Mouse (Mus musculus) skeletal muscle tissue, adult 2 months (tissue): ENCODE measurements around the gene Arhgdia.

ENCODE experiments used
- DNase-seq: peaks from one replicate; pipeline ENCODE4 v3.0.0-alpha.2; 2012; ENCODE audit warnings: low read depth, low spot score

The Arhgdia gene

GRCm38 (mm10) chr11:120581490-120582267 is at the start of gene Arhgdia:
Arhgdia (minus strand) TSS chr11:120581624.
- DNase-seq: peak; percentile 86

GRCm38 (mm10) chr11:120630401-120630871 is 49.0 kb upstream of the Arhgdia start:
- DNase-seq: no peak

DNA sequence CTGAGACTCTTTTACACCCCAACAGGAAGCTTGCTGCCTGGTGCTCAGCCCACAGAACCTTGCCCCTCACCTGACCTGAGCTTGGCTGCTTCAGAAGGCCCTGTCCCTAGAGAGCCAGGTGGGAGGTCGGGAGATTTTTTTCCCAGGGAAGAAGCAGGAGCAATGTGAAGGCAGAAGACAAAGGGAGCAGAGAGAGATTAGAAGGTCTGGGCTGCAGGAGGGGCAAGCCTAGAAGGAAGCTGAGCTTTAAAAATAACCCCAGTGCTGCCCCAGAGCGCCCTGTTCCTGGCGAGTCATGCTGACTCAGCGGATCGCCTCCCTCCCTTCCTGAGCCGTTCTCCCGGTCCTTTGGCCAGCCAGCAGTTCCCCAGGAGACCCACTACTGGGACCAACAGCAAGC is 48.5 kb upstream of the Arhgdia start:
- peak; percentile 82 for DNase-seq

GRCm38 (mm10) chr11:120629341-120629730 is 47.9 kb upstream of the Arhgdia start:
- peak; percentile 68 for DNase-seq

- DNase-seq: no peak
These were observed 47.3 kb upstream of the Arhgdia start for GRCm38 (mm10) chr11:120628601-120629340.

DNA sequence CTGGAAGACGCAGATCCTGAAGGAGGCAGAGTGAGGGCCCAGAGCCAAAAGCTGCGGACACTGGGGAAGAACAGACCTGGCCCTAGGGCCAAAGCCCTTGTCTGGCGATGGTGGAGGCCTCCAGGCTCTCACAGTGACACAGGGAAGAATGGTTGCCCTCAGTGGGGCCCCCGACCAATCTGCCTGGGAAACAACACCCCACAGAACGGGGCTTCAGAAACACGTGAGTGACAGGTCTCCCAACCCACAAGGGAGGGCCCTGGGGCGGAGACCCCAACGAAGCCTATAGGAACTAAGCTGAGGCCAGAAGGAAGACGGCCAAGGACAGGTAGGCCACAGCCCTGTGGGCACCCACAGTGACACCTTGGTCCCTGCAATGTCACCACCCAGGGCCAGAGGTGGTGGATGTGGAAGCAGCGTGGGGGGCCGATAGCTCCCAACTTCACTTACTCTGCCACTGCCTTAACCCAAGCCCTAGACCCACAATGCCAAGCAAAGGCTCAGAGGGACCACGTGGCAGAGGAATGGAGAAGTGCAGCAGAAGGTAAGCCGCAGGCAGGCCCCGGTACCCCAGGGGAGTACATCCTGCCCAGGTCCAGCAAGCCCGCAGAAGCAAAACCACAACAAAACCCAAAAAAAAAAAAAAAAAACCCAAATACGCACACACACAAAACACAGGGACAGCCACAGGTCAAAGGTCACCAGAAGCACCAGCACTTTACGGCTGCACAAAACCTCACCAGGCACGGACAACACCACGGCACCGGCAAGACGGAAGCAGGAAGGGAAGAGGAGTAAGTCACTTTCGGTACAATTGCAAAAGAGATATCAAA is 46.3 kb upstream of the Arhgdia start:
- no peak for DNase-seq

GRCm38 (mm10) chr11:120626785-120627467 is 45.5 kb upstream of the Arhgdia start:
- no peak for DNase-seq

GRCm38 (mm10) chr11:120625152-120625775 is 43.8 kb upstream of the Arhgdia start, which contains the start of gene Sirt7:
Sirt7 (minus strand) TSS chr11:120625240.
- DNase-seq: no peak

DNA sequence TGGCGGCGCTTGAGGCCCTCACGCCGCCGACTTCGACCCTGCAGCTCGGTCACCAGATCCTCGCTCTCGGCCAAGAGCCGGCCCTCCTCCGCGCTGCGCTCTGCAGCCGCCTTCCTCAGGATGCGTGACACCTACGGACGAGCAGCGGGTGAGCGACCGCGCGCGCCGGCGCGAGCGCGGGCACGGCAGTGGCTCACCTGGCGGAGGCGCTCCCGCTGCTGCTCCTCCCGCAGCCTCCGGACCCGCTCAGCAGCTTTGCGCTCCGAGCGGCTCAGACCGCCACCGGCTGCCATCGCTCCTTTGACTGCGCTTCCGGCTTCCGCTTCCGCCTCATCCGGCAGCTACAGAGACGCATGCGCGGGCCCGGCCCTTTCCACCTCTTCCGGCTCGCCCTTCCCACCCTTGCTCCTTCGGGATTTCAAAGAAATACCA is 43.3 kb upstream of the Arhgdia start:
- DNase-seq: peak; percentile 78

- DNase-seq: no peak
These were observed 42.7 kb upstream of the Arhgdia start for GRCm38 (mm10) chr11:120623961-120624679.

DNA sequence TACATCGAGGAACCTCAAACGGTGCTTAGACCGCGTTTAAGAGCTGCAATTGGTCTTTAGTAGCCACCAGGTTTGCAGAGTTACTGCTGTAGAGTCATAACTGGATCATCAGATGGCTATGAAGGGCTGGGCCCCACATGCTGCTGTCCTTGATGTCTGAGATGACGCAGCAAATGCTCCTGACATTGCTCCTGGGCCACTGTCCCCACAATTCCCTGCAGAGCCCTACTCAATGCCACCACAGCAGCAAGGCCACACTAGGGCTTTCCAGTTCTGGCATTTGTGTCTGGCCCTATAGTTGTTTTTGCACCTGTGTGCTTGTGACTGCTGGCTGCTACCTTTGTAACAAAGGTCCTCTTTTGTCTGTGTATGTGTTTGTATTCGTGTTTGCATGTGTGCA is 41.4 kb upstream of the Arhgdia start:
- no peak for DNase-seq

DNA sequence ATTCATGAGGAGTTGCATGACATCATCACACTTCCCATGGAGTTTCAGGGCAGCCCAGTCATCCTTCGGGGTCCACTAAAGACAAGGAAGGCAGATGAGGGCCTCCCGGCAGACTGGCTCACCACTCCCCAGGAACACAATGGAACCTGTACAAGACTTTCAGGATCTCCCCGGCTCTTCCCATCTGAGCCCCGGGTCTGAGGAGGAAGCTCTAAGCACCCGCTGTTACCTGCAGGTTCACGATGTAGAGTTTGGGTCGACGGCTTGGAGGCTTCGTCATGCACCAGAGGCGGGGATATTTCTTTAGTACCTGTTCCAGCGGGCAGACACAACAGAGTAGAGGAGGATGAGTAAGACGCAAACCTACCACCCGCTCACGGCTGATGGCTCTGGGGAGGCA is 38.8 kb upstream of the Arhgdia start:
- DNase-seq: no peak

DNA sequence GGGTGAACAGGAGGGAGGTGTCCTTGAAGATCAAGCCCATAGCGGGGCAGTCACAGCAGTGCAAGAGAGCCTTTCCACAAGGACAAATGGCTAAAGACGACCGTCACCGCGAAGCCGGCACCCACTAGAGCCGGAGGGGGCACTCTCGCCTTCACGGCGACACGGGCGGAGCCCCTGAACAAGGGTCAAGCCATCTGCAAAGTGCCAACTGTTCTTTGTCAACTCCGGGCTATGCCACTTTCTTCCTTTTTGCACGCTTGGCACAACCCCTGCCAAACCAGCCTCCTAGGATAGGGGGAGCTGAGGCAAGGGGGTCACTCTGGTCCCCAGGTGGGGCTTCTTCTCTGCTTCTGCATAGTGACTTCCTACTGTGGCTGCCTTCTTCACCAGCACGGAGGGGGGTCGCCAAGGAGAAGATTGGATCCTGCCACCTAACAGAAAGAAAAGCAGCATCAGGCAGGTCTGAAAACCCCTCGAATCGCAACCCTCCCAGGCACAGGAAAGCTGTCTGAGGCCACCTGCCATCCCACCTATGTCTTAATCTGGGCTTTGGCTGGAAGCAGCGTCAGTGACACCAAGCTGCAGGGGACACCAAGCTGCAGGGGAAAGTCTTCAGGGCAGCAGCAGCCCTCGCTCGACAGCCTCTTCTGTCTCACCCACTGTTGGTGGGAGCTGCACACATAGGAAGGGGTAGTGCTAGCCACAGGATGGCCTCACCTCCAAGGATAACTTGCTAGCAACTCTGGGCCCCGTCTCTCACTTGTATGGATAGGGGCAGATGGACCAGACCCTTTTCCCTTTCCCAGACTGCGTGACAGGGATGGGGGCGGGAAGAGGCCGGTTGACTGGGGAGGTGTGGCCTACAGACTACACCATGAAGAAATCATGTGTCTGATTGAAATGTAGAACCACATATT is 37.5 kb upstream of the Arhgdia start:
- DNase-seq: no peak

DNA sequence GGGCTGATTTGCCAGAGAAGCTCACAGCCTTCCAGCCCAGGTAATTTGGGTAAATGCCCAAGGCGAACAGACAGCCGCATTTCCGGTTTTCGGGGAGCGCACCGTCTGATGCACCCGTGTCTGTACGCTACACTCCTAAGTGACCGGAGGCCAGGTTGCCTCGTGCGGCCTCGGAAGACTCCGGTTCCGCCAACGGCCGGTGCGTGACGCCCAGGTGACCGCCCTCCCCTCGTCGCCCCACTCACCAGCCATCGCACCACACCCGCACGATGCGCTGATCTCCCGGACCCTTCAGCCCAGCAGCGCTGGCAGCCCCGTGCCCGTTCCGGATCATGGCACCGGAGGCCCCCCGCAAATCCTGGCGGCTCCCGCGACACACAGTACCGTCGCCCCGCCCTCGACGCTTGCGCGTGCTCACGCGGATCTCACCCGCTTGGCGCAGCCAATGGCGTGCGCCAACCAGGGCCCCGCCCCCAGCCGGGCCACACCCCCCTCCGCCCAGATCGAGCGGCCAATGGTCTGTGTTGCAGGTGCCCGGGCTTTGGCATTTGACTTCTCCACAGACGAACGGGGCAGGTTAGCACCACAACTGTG is 36.2 kb upstream of the Arhgdia start, which contains the start of gene Pcyt2:
Gene Pcyt2, minus strand, starts transcription at position 418 of the 594 bp plus-strand sequence.
- peak; percentile 90 for DNase-seq

DNA sequence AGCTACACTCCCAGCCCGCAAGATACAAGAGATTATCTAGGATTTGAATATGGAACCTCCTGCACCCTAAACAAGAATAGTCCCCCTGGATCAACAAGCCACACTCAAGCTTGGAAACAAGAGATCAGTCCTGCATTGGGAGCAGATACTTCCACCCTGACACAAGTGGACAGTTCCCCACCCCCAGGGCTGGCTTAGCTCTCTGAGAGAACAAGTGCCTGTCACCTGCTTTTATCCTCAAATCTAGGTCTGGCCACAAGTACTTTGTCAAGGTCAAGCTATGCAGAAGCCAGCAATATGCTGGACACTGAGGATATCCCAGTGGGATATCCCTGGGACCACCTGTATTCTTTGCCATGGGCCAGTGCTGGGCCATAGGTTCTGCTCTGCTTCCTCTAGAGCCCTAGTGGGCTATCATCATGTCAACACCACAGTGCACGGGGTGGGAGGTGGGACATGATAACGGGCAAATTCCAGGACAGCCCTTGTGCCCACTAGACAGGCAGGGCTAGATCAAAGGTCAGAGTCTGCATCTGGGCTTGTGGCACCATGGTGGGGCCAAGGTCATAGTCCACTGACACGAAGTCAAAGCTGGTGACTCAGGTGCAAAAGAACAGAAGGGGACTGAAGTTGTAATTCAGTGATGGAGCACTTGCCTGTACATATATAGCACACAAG is 35.3 kb upstream of the Arhgdia start:
- DNase-seq: no peak

GRCm38 (mm10) chr11:120615606-120616203 is 34.3 kb upstream of the Arhgdia start:
- no peak for DNase-seq

DNA sequence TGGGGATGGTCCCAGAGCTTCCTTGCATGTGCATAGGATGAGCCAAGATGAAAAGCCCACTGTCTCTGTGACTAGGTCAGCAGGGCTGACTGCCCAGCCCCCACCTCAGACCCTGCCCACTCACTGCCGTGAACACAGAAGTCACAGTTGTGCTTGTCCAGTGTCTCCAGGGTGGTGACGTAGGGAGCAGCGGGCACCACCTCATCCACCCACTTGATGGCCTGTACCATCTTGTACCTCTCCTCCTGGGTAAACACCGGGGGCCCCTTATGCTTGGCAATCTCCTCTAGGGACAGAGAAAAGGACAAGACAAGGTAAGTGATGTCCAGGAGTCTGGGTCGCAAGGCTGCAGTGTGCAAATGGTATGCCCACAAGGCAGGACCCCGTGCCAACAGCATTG is 33.7 kb upstream of the Arhgdia start:
- DNase-seq: no peak

GRCm38 (mm10) chr11:120613976-120614375 is 32.6 kb upstream of the Arhgdia start:
- DNase-seq: no peak
